Mouse (Mus musculus) small intestine, adult 2 months (tissue): ENCODE results near the gene Astn1. TPM values are rescaled to one million over a fixed set of nuclear protein-coding genes. Genes with fewer than 3 reads are reported as not detected.

Experiments used
- H3K27ac ChIP-seq: fragments of 200-500 bp; 2 replicates; pipeline ENCODE4 v1.5.1; 2012; ENCODE audit warnings: low read depth, low read length, control low read depth, inconsistent platforms; ENCODE audit not compliant: insufficient read depth
- H3K27me3 ChIP-seq: fragments of 200-500 bp; 2 replicates; pipeline ENCODE4 v1.6.1; 2012; ENCODE audit warnings: mild to moderate bottlenecking, moderate library complexity, low read length, inconsistent platforms; ENCODE audit not compliant: control insufficient read depth, insufficient read depth
- H3K36me3 ChIP-seq: fragments of 200-500 bp; 2 replicates; pipeline ENCODE4 v1.6.1; 2012; ENCODE audit warnings: mild to moderate bottlenecking, low read length, control low read depth, inconsistent platforms; ENCODE audit not compliant: control insufficient read depth, insufficient read depth
- H3K4me1 ChIP-seq: fragments of 200-500 bp; 2 replicates; pipeline ENCODE4 v1.6.1; 2012; ENCODE audit warnings: low read length, inconsistent platforms, mixed read lengths; ENCODE audit not compliant: control insufficient read depth, insufficient read depth, insufficient read length
- H3K4me3 ChIP-seq: fragments of 200-500 bp; 2 replicates; pipeline ENCODE4 v1.5.1; 2012; ENCODE audit warnings: low read depth, mild to moderate bottlenecking, control low read depth, inconsistent platforms, low read length, moderate library complexity
- CTCF ChIP-seq: fragments of 200-500 bp; IDR thresholded peaks from 2 replicates; pipeline ENCODE4 v1.5.1; 2012; ENCODE audit warnings: low read depth, mild to moderate bottlenecking, control low read depth, inconsistent platforms, low read length, moderate library complexity, mixed read lengths; ENCODE audit not compliant: insufficient replicate concordance, insufficient read length; ENCODE audit errors: extremely low read depth
- POLR2A ChIP-seq: fragments of 200-500 bp; IDR thresholded peaks from 2 replicates; pipeline ENCODE4 v1.6.1; 2012; ENCODE audit warnings: low read depth, mild to moderate bottlenecking, control low read depth, inconsistent platforms, low read length, moderate library complexity
- WGBS: fragments of 180-500 bp; shearing (Covaris S2); methylation state at CpG from one replicate; pipeline ENCODE4 v1.1.7; 2018; 5-methylcytosine and 5-hydroxymethylcytosine counted together
- polyA plus RNA-seq: library from polyadenylated mRNA; depleted of rRNA; stranded (reverse); fragments of >200 nt; gene quantifications from 2 replicates; pipeline ENCODE4 v1.2.3, GENCODE M21; 2012

Astn1 gene
- polyA plus RNA-seq, 1 experiment, result 0.34 TPM

- WGBS, result 69% methylated on average over 1 of the region's 1 CpGs
- TF ChIP-seq POLR2A (no peak), CTCF (no peak)
- Histone ChIP-seq H3K4me1 (no peaks in the 10 kb centered on the region), H3K27me3 (no peaks in the 10 kb centered on the region), H3K36me3 (no peaks in the 10 kb centered on the region), H3K27ac (no peak overlapping the region), H3K4me3 (no peak overlapping the region)
These were observed 245.1 kb downstream of the Astn1 start for GRCm38 (mm10) chr1:158607201-158607600.

GRCm38 (mm10) chr1:158615202-158615601 is 253.1 kb downstream of the Astn1 start:
- Histone ChIP-seq H3K27ac (no peak overlapping the region), H3K36me3 (no peaks in the 10 kb centered on the region), H3K27me3 (no peaks in the 10 kb centered on the region), H3K4me1 (no peaks in the 10 kb centered on the region), H3K4me3 (no peak overlapping the region)
- WGBS, result 90% methylated on average over 1 of the region's 1 CpGs
- no peak for TF ChIP-seq POLR2A
- no peak for TF ChIP-seq CTCF

- Histone ChIP-seq H3K4me1 (no peaks in the 10 kb centered on the region), H3K27me3 (no peaks in the 10 kb centered on the region), H3K27ac (no peak overlapping the region), H3K4me3 (no peak overlapping the region), H3K36me3 (no peaks in the 10 kb centered on the region)
- 75% methylated on average over 4 of the region's 4 CpGs for WGBS
- no peak for TF ChIP-seq POLR2A
- TF ChIP-seq CTCF, result no peak
These were observed 255.9 kb downstream of the Astn1 start for GRCm38 (mm10) chr1:158617943-158618342.

- no peaks in the 10 kb centered on the region for H3K4me1 ChIP-seq
- TF ChIP-seq POLR2A, result no peak
- no peak for TF ChIP-seq CTCF
- H3K27me3 ChIP-seq, result no peaks in the 10 kb centered on the region
- no peak overlapping the region for H3K4me3 ChIP-seq
- no peak overlapping the region for H3K27ac ChIP-seq
- WGBS, result 35% methylated on average over 4 of the region's 4 CpGs
- H3K36me3 ChIP-seq, result no peaks in the 10 kb centered on the region
These were observed 270.9 kb downstream of the Astn1 start for GRCm38 (mm10) chr1:158632935-158633334.

GRCm38 (mm10) chr1:158633441-158633840 is 271.4 kb downstream of the Astn1 start:
- 69% methylated on average over 2 of the region's 2 CpGs for WGBS
- TF ChIP-seq POLR2A (no peak), CTCF (no peak)
- H3K4me1 ChIP-seq, result no peaks in the 10 kb centered on the region
- H3K27me3 ChIP-seq, result no peaks in the 10 kb centered on the region
- no peaks in the 10 kb centered on the region for H3K36me3 ChIP-seq
- H3K27ac ChIP-seq, result no peak overlapping the region
- no peak overlapping the region for H3K4me3 ChIP-seq

- no peaks in the 10 kb centered on the region for H3K27me3 ChIP-seq
- no peak overlapping the region for H3K4me3 ChIP-seq
- TF ChIP-seq CTCF, result no peak
- no peak for TF ChIP-seq POLR2A
- WGBS, result 86% methylated on average over 2 of the region's 2 CpGs
- H3K36me3 ChIP-seq, result no peaks in the 10 kb centered on the region
- no peaks in the 10 kb centered on the region for H3K4me1 ChIP-seq
- no peak overlapping the region for H3K27ac ChIP-seq
These were observed 279.2 kb downstream of the Astn1 start for GRCm38 (mm10) chr1:158641306-158641705.

- Histone ChIP-seq H3K4me3 (no peak overlapping the region), H3K27ac (no peak overlapping the region), H3K36me3 (no peaks in the 10 kb centered on the region), H3K27me3 (no peaks in the 10 kb centered on the region), H3K4me1 (no peaks in the 10 kb centered on the region)
- no peak for TF ChIP-seq POLR2A
- TF ChIP-seq CTCF, result no peak
These were observed 280.2 kb downstream of the Astn1 start for GRCm38 (mm10) chr1:158642247-158642646.

- Histone ChIP-seq H3K27ac (no peak overlapping the region), H3K27me3 (no peaks in the 10 kb centered on the region), H3K4me1 (no peaks in the 10 kb centered on the region), H3K36me3 (no peaks in the 10 kb centered on the region), H3K4me3 (no peak overlapping the region)
- TF ChIP-seq POLR2A (no peak), CTCF (no peak)
- WGBS, result 60% methylated on average over 2 of the region's 2 CpGs
These were observed 290.7 kb downstream of the Astn1 start for GRCm38 (mm10) chr1:158652799-158653198.
